Mouse (Mus musculus): ENCODE measurements at regions not wholly inside any gene's neighbourhood (a gene's known extent, or its start where the extent isn't known, plus 50 kb on each side); places are given as distances from the start of the nearest gene placed in this dataset.

DNA sequence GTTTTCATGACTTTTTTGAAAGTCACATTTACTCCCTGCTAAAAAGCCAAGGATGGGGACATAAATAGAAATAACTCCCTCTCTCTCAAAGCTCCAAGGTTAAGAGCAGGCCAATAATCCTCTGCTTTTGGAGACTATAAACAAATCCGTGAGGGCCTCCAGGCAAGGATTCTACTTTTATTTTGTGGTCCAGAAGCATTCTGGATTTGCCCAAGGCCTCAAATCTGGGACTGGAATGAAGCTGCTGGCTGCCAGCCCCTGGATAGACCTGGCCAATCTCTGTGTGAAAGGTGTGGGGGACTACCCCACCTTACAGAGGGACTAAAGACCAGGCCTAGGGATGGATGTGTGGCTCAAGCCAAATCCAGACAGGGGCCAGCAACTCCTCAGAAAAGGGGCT lies 54.1 kb upstream of the Comtd1 start:
- TF ChIP-seq EP300 (IDR thresholded peaks at IDR 0.05) (no peak), CTCF (IDR thresholded peaks at IDR 0.05) (no peak)
- Histone ChIP-seq H3K27me3 (replicated peaks; ENCODE audit: insufficient read depth, low read length) (no peaks in the 10 kb centered on the region), H3K4me2 (replicated peaks; ENCODE audit: low read depth, low read length) (no peak overlapping the region), H3K36me3 (ENCODE audit: insufficient read depth, low read length) (no peaks in the 10 kb centered on the region), H3K4me1 (ENCODE audit: insufficient read depth, low read depth, low read length) (peaks cover 18% of the 10 kb centered on the region; the same call in 1 of the 2 replicates), H3K9ac (replicated peaks; ENCODE audit: low read depth) (no peak overlapping the region), H3K4me3 (ENCODE audit: low read depth, low read length) (no peak overlapping the region), H3K27ac (ENCODE audit: low read length) (no peak overlapping the region), H3K9me3 (ENCODE audit: low read length) (no peaks in the 10 kb centered on the region)
- 59% methylated on average over 1 of the region's 1 CpGs for WGBS
- ATAC-seq (no peak), DNase-seq (ENCODE audit: low spot score) (no peak)

DNA sequence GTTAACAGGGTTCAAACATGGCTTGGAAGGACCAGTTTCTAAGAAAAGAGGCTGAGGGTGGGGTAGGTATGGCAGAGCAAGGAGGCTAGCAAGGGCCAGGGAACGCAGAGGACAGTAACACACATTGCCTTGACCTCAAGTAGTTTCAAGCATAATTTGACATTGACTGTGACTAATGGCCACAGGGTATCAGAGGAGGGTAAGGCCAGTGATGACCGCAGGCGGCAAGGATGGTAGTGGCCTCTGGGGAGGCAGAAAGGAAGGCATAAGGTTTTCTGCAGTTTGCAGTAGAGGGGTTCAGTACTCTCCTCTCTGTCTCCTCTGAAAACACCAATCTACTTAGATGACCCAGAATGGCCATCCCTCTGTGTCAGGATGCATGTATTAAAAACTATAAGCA lies 53.7 kb upstream of the Comtd1 start:
- Histone ChIP-seq H3K27me3 (replicated peaks; ENCODE audit: insufficient read depth, low read length) (no peaks in the 10 kb centered on the region), H3K27ac (ENCODE audit: low read length) (no peak overlapping the region), H3K4me1 (ENCODE audit: insufficient read depth, low read depth, low read length) (peaks cover 18% of the 10 kb centered on the region; the same call in 1 of the 2 replicates), H3K9me3 (ENCODE audit: low read length) (no peaks in the 10 kb centered on the region), H3K9ac (replicated peaks; ENCODE audit: low read depth) (no peak overlapping the region), H3K4me3 (ENCODE audit: low read depth, low read length) (no peak overlapping the region), H3K4me2 (replicated peaks; ENCODE audit: low read depth, low read length) (no peak overlapping the region), H3K36me3 (ENCODE audit: insufficient read depth, low read length) (no peaks in the 10 kb centered on the region)
- 94% methylated on average over 3 of the region's 3 CpGs for WGBS
- DNase-seq (ENCODE audit: low spot score) (no peak), ATAC-seq (no peak)
- TF ChIP-seq CTCF (IDR thresholded peaks at IDR 0.05): no peak
- TF ChIP-seq EP300 (IDR thresholded peaks at IDR 0.05): no peak

DNA sequence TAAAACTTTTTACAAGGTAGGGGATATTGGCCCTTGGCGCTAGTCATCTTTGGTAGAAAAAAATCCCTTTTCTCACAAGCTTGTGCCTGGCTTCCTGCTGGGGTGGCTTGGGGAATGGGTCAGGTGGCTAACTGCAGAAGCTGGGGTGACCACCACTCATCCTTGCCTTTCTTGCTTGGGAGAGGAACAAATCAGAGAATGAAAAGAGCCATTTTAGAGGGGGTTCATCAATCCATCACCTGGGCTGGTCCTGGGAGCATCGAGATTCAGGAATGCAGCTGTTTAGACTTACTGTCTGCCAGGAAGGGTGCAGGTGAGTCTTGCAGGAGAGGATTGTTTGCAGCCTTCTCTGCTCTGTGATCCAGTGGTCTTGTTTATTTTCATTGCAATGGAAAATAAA lies 52.2 kb upstream of the Comtd1 start:
- H3K4me3 ChIP-seq (ENCODE audit: low read depth, low read length): no peak overlapping the region
- H3K27me3 ChIP-seq (replicated peaks; ENCODE audit: insufficient read depth, low read length): no peaks in the 10 kb centered on the region
- H3K4me1 ChIP-seq (ENCODE audit: insufficient read depth, low read depth, low read length): peaks cover 18% of the 10 kb centered on the region; the same call in 1 of the 2 replicates
- TF ChIP-seq CTCF (IDR thresholded peaks at IDR 0.05): no peak
- no peak for TF ChIP-seq EP300 (IDR thresholded peaks at IDR 0.05)
- no peak for DNase-seq (ENCODE audit: low spot score)
- H3K27ac ChIP-seq (ENCODE audit: low read length): no peak overlapping the region
- H3K36me3 ChIP-seq (ENCODE audit: insufficient read depth, low read length): no peaks in the 10 kb centered on the region
- WGBS: 59% methylated on average over 2 of the region's 2 CpGs
- H3K4me2 ChIP-seq (replicated peaks; ENCODE audit: low read depth, low read length): no peak overlapping the region
- H3K9me3 ChIP-seq (ENCODE audit: low read length): no peaks in the 10 kb centered on the region
- ATAC-seq: no peak
- no peak overlapping the region for H3K9ac ChIP-seq (replicated peaks; ENCODE audit: low read depth)

DNA sequence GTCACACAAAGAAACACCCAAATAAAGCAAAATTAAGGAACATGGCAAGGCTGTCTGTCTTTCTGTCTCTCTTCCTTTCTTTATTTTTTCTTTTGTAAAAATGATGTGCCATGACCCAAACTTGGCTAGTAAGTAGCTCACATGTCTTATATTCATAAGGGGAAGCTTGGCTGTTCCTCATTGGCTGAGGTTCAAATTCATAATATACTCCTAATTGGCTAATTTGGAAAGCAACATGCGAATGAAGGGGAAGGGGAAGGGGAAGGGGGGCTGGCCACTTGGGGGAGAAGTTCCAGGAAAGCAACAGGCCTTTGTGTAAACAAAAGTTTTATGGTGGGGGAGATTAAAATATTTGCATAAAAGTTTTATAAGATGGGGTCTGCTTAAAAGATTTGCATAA lies 51.7 kb upstream of the Comtd1 start:
- WGBS: 54% methylated on average over 1 of the region's 1 CpGs
- H3K36me3 ChIP-seq (ENCODE audit: insufficient read depth, low read length): no peaks in the 10 kb centered on the region
- no peak overlapping the region for H3K4me3 ChIP-seq (ENCODE audit: low read depth, low read length)
- ATAC-seq (no peak), DNase-seq (ENCODE audit: low spot score) (no peak)
- no peak overlapping the region for H3K4me2 ChIP-seq (replicated peaks; ENCODE audit: low read depth, low read length)
- H3K27me3 ChIP-seq (replicated peaks; ENCODE audit: insufficient read depth, low read length): no peaks in the 10 kb centered on the region
- no peaks in the 10 kb centered on the region for H3K9me3 ChIP-seq (ENCODE audit: low read length)
- peaks cover 18% of the 10 kb centered on the region; the same call in 1 of the 2 replicates for H3K4me1 ChIP-seq (ENCODE audit: insufficient read depth, low read depth, low read length)
- no peak overlapping the region for H3K27ac ChIP-seq (ENCODE audit: low read length)
- H3K9ac ChIP-seq (replicated peaks; ENCODE audit: low read depth): no peak overlapping the region
- TF ChIP-seq CTCF (IDR thresholded peaks at IDR 0.05) (no peak), EP300 (IDR thresholded peaks at IDR 0.05) (no peak)
